Mouse (Mus musculus) monocyte, adult 5-6 weeks (primary cell): ENCODE data around the gene Gm9745. TPM values are rescaled to one million over a fixed set of nuclear protein-coding genes. Genes with fewer than 3 reads are reported as not detected.
"Not testable (repeated sequence)": the region's sequence is repeated elsewhere in the genome, so short reads cannot be mapped to it uniquely, and the experiment has no call there.

ENCODE experiments used
- ATAC-seq: fragments of 153-309, 156-312 bp; replicated peaks from 2 replicates; pipeline ENCODE4 v1.8.0; 2017; ENCODE audit warnings: mild to moderate bottlenecking; ENCODE audit not compliant: low TSS enrichment, insufficient number of reproducible peaks, severe bottlenecking, poor library complexity, low FRiP score
- total RNA-seq: library from RNA; stranded (forward); fragments of 200-1000, 200-491, 200-594 nt; gene quantifications from 3 replicates; pipeline ENCODE4 v1.2.3, GENCODE M21; 2017

Gm9745 gene
- total RNA-seq = not detected in 3 replicates

DNA sequence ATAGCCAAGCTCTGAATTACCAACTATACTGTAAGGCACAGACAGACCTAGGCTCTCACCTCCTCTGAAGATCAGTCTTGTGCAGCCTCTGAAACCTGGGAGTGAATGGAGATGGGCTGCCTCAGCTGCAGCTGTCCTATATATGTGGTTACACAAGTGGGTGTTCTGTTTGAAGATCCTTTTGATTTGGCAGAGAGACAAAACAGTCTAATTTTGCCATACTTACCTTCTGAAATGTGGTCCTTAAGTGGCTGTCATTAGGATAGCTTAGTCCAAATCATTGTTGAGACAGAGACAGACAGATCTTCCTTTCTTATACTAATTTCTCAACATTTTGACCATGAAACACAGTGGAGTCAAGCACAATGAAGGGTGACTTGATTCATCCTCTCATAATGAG, at the start of gene Gm9745:
TSS of gene Gm9745 (minus strand) at position 101 of the 400 bp plus-strand sequence.
- not testable (repeated sequence) for ATAC-seq

GRCm38 (mm10) chr13:8997221-8997620, 49.2 kb upstream of the Gm9745 start:
- not testable (repeated sequence) for ATAC-seq

- ATAC-seq = peak; percentile 97
Measured at GRCm38 (mm10) chr13:8995990-8996786, 48.2 kb upstream of the Gm9745 start, which contains the start of gene Gtpbp4. TSS of gene Gtpbp4 (minus strand) at chr13:8996083.

DNA sequence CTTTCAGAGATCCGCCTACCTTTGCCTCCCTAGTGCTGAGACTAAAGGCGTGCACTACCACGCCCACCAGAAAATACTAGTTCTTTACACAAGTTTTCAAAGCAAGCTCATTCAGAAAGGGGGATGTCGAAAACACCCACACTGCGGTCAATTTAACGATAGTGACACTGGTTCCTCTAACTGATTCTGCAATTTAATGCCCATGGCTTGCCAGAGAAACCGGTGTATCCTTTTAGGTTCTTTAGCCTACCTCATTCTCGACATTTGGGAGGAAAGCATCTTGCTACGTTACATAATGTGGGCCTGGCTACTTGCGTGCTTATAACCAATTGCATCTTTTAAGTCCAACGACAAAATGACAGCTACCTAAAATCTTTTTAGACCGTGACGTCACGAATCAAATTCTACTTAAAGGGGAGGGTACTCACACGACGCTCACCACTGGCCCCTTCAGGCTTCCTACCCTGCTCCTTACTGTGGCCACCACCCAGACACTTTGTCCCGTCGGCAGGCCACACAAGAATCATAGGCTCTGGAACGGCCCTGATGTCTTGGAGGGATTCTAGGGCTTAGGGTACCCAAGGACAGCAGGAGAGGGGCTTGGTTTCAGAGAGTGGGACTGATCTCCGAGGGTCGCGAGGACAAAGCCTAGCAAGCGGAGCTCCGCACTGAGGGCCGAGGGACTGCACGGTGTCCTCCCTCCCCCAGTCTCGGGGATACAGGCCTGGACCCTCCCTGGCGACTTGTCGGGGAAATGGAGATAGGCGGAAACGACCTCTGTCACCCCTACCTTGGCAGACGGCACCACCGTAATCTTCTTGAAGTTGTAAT, 47.3 kb upstream of the Gm9745 start:
- ATAC-seq = peak; percentile 24

GRCm38 (mm10) chr13:8992231-8992630, 44.2 kb upstream of the Gm9745 start:
- ATAC-seq = no peak

DNA sequence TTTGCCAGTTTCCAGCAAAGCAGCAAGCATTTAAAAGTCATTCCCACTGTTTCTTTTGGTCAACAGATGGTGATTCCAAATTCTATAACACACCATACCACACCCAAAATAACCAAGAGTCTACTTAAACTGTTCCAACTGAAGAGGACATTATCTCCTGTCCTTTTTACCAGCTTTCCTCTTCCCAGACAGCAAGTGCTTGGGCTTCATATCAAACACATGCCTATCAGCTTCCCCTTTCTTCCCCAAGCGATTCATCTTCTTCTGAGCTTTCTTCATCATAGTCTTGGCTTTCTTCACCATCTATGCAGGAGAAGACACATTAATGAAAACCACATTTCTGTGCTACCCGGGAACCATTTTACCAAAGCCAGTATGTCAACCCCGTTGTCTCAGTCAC, 24.9 kb upstream of the Gm9745 start:
- ATAC-seq = no peak

DNA sequence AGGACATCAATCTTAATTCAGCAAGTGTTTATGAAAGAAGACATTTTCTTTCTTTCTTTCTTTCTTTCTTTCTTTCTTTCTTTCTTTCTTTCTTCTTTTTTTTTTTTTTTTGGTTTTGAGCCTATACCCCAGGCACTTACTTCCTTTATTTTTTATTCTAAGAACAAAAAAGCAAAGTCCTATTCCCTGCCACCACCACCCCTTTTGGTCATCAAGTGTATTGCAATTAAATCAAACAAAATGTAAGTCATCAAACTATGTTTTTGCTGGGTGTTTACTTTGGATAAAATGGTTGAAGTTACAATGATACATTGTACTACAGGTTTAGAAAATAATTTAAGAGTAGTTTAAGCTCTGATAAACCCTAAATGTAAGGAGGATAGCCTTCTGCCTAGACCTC, 24.3 kb upstream of the Gm9745 start:
- ATAC-seq = no peak

- ATAC-seq = no peak
Measured at GRCm38 (mm10) chr13:8967742-8968141, 19.7 kb upstream of the Gm9745 start.

GRCm38 (mm10) chr13:8965224-8965623, 17.2 kb upstream of the Gm9745 start:
- no peak for ATAC-seq

DNA sequence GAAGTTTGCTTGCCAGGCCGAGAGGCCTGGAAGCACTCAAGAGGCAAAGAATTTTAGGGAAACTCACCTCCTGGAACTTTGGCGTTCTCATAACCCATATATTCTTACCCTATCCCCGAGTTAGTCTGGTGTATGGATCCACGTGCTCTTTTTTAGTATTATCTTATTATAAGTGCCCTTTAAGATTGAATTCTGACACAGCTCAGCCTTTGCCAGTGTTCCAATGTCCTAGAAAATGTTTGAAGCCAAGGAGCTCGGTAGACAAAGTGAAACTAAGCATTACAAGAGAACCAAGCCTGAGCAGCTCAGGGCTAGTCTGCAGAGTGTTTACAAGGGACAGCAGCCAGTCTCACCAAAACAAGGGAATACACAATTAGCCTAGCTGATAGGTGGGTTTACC, 14.2 kb upstream of the Gm9745 start:
- ATAC-seq = not testable (repeated sequence)

- not testable (repeated sequence) for ATAC-seq
Measured at GRCm38 (mm10) chr13:8961128-8961888, 13.3 kb upstream of the Gm9745 start.

- not testable (repeated sequence) for ATAC-seq
Measured at GRCm38 (mm10) chr13:8959554-8959953, 11.5 kb upstream of the Gm9745 start.

GRCm38 (mm10) chr13:8959058-8959457, 11.0 kb upstream of the Gm9745 start:
- not testable (repeated sequence) for ATAC-seq

- not testable (repeated sequence) for ATAC-seq
Measured at GRCm38 (mm10) chr13:8956873-8957272, 8.8 kb upstream of the Gm9745 start.

DNA sequence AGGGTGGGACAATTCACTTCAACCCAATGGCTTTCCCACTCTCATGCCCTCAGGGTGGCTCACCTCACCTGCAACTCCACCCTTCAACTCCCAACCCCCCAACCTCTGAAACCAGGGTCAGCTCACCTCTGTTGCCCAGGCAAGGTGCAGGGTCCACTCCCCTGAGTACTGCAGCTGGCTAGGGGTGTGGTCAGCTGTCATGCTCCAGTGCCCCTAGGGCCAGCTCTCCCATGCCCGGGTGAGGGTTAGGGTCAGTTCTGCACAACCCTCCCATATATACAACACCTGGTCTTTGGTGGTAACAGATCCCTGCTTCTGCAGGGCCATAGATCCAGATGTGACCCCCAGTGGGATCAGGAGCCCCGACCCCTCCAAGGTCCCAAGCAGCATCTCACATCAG, 7.1 kb upstream of the Gm9745 start:
- ATAC-seq = 0 out of 2 replicates have a peak, but pooled peaks have one; percentile 23

GRCm38 (mm10) chr13:8952563-8952962, 4.5 kb upstream of the Gm9745 start, which contains the start of gene Idi2:
TSS of gene Idi2 (plus strand) at chr13:8952863.
- ATAC-seq = not testable (repeated sequence)

DNA sequence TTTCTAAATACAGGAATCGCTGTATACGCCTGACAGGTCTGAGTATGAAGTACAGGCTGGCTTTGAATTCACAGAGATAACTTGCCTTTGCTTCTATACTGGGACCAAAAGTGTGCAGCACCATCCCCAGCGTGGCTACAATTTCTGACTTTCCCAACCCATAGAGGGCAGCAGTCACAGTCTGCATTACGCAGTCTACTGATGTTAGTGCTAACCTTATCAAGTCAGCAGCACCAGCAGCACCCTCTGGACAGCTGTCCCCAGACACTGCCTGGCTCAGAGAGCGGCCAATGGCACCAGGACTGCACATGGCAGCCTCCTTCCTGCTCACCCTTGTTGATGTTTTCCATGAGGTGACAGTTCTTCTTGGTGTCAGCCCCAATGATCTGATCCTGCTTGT, 4.2 kb downstream of the Gm9745 start:
- not testable (repeated sequence) for ATAC-seq

DNA sequence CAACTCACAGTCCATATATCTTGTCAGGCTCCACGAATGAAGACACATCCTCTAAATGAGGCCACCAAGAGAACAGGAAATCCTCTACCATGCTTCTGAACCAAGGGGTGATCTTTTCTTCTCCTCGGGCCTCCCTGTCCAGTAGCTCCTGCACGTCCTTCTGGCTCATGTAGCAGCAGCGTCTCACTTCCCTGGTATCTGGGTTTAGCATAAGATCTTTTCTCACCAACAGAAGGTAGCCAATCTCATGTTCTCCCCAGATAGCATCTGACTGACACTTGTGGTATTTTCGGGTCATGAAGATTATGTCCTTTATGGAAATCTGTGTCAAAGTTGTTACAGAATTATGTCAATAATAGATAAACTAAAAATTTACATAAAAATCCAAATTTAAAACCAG, 6.3 kb downstream of the Gm9745 start:
- ATAC-seq = not testable (repeated sequence)

GRCm38 (mm10) chr13:8941110-8941509, 6.9 kb downstream of the Gm9745 start:
- ATAC-seq = not testable (repeated sequence)
